Mouse (Mus musculus) neural tube, embryonic 15.5 days (tissue): ENCODE results near the gene Hspa12a. TPM values are rescaled to one million over a fixed set of nuclear protein-coding genes. Genes with fewer than 3 reads are reported as not detected.

Source experiments
- ATAC-seq: fragments of 200-750 bp; cut with Nextera tagmentation; 2 replicates; pipeline ENCODE4 v1.8.0; 2017; ENCODE audit warnings: mild to moderate bottlenecking, moderate TSS enrichment, moderate library complexity; ENCODE audit not compliant: low FRiP score
- H3K27ac ChIP-seq: fragments of 300-500 bp; sonication (generic); replicated peaks from 2 replicates; pipeline ENCODE4 v1.5.1; 2015; ENCODE audit warnings: mild to moderate bottlenecking, inconsistent platforms
- H3K27me3 ChIP-seq: fragments of 300-500 bp; sonication (generic); replicated peaks from 2 replicates; pipeline ENCODE4 v1.6.1; 2015; ENCODE audit warnings: inconsistent platforms
- H3K36me3 ChIP-seq: fragments of 300-500 bp; sonication (generic); 2 replicates; pipeline ENCODE4 v1.6.1; 2015; ENCODE audit warnings: inconsistent platforms
- H3K4me1 ChIP-seq: fragments of 300-500 bp; sonication (generic); 2 replicates; pipeline ENCODE4 v1.6.1; 2015; ENCODE audit warnings: inconsistent platforms
- H3K4me2 ChIP-seq: fragments of 300-500 bp; sonication (generic); 2 replicates; pipeline ENCODE4 v1.6.1; 2015; ENCODE audit warnings: inconsistent platforms, mild to moderate bottlenecking, moderate library complexity
- H3K4me3 ChIP-seq: fragments of 300-500 bp; sonication (generic); replicated peaks from 2 replicates; pipeline ENCODE4 v1.5.1; 2015; ENCODE audit warnings: mild to moderate bottlenecking, inconsistent platforms
- H3K9ac ChIP-seq: fragments of 300-500 bp; sonication (generic); replicated peaks from 2 replicates; pipeline ENCODE4 v1.6.1; 2015; ENCODE audit warnings: mild to moderate bottlenecking, inconsistent platforms
- H3K9me3 ChIP-seq: fragments of 300-500 bp; sonication (generic); replicated peaks from 2 replicates; pipeline ENCODE4 v1.6.1; 2016; ENCODE audit warnings: inconsistent platforms
- WGBS: fragments of 180-500 bp; shearing (Covaris S2); methylation state at CpG from one replicate; pipeline ENCODE4 v1.1.7; 2015; ENCODE audit warnings: mixed read lengths; 5-methylcytosine and 5-hydroxymethylcytosine counted together
- polyA plus RNA-seq: library from polyadenylated mRNA; unstranded; fragments of >200 nt; fragmentation: Nextera tagmentation; extraction: Ambion mirVana; gene quantifications from 2 replicates; pipeline ENCODE4 v1.2.1, GENCODE M21; 2015

Hspa12a gene
- polyA plus RNA-seq, 1 experiment from 2014 or later = 72.7 TPM

DNA sequence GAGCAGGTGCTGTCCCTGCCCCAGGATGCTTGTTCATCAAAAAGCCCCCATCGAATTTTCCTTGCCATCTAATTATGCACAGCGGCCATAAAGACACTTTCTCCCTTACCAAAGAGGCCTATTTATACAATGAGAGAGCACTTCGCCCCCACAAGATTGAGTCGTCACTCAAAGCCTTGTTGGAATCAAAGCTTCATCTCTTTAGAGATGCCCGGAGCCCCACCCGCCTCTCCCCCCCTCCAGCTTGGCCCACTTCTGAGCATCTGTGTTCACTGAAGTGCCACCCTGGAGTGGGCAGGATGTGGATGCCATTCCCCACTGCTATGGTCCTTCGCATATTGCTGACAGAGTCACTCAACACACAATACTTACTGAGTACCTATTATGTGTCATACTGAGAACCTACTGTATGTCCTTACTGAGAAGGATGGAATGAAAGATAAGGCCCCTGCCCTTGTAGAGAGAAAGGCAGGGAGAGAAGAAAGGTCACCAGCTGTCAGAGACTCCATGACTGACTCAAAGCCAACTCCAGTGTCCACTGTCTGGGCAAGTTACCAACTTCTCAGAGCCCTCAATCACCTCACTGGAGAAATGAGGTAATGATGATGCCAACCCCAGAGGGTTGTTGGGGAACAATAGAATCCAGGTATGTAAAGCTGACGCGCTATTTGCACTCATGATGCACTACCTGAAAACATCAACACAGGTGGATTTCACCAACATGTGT lies 87.2 kb downstream of the Hspa12a start:
- peaks cover 49% of the 10 kb centered on the region for H3K4me1 ChIP-seq
- H3K9me3 ChIP-seq = no peaks in the 10 kb centered on the region
- no peaks in the 10 kb centered on the region for H3K36me3 ChIP-seq
- no peak overlapping the region for H3K9ac ChIP-seq
- H3K27ac ChIP-seq = no peak overlapping the region
- ATAC-seq = no peak
- no peak overlapping the region for H3K4me2 ChIP-seq
- no peaks in the 10 kb centered on the region for H3K27me3 ChIP-seq
- 68% methylated on average over 9 of the region's 9 CpGs for WGBS
- H3K4me3 ChIP-seq = no peak overlapping the region

DNA sequence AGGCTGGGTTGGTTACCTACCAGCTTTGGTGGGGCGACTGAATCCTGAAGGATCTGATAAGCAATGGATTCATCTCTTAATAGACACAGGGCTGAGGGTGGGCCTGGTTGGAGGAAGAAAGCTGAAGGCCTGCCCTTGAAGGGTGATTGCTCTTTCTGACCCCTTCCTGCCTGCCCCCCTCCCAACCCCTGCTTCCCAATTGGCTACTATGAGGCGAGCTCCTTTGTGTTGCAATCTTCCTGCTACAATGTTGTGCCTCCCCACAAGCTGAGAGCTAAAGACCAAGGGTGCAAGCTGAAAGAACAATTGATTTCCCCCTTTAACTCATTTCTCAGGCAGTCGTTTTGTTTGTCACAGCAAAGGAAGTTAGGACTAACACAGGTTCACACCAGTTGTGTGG lies 88.6 kb downstream of the Hspa12a start:
- H3K4me3 ChIP-seq = no peak overlapping the region
- WGBS = 66% methylated on average over 3 of the region's 3 CpGs
- H3K9ac ChIP-seq = no peak overlapping the region
- no peaks in the 10 kb centered on the region for H3K36me3 ChIP-seq
- H3K4me1 ChIP-seq = peaks cover 37% of the 10 kb centered on the region
- H3K4me2 ChIP-seq = no peak overlapping the region
- no peak for ATAC-seq
- H3K27ac ChIP-seq = no peak overlapping the region
- H3K27me3 ChIP-seq = no peaks in the 10 kb centered on the region
- no peaks in the 10 kb centered on the region for H3K9me3 ChIP-seq

DNA sequence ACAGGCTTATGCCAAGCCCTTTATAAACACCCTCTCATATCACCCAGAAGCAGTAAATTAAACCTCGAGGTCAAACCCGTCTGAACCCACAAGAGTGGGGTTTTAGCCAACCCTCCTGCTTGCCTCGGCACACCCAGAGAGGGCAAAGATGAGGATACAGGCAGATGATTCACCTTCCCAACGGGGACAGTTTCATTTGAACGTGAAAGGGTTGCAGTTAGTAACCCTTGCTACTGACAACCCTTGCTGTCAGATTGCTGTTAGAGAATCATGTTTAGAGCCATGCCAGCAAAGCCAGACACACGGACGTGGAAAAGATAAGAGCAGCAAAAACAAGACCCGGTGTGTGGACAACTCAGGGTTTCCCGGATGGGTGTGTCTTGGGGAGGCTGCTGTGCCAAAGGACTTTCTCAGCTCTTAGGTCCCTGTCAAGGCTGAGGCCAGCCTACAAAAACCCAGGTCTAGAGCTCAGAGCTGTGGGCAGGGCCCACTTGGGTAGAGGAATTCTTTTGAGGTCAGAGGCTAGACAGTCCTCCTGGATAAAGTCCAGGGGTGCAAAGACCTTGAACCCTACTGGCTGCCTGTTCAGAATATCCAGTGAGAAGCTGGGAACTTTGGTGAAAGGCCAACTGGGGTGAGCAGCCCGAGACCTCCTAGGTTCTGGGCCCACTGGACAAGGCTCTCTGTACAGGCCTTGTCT lies 90.3 kb downstream of the Hspa12a start:
- 82% methylated on average over 10 of the region's 10 CpGs for WGBS
- no peak overlapping the region for H3K4me2 ChIP-seq
- H3K27ac ChIP-seq = no peak overlapping the region
- no peak overlapping the region for H3K4me3 ChIP-seq
- no peaks in the 10 kb centered on the region for H3K36me3 ChIP-seq
- ATAC-seq = no peak
- no peaks in the 10 kb centered on the region for H3K27me3 ChIP-seq
- no peak overlapping the region for H3K9ac ChIP-seq
- no peaks in the 10 kb centered on the region for H3K9me3 ChIP-seq
- H3K4me1 ChIP-seq = peaks cover 20% of the 10 kb centered on the region

- 70% methylated on average over 7 of the region's 7 CpGs for WGBS
- Histone ChIP-seq H3K4me3 (no peak overlapping the region), H3K27me3 (no peaks in the 10 kb centered on the region), H3K27ac (no peak overlapping the region), H3K36me3 (no peaks in the 10 kb centered on the region), H3K9ac (no peak overlapping the region), H3K4me1 (peaks cover 7% of the 10 kb centered on the region; the same call in 1 of the 2 replicates), H3K9me3 (no peaks in the 10 kb centered on the region), H3K4me2 (no peak overlapping the region)
- no peak for ATAC-seq
These were observed 92.6 kb downstream of the Hspa12a start for GRCm38 (mm10) chr19:58850719-58851466.

- Histone ChIP-seq H3K4me2 (no peak overlapping the region), H3K27me3 (no peaks in the 10 kb centered on the region), H3K36me3 (no peaks in the 10 kb centered on the region), H3K9me3 (no peaks in the 10 kb centered on the region), H3K27ac (no peak overlapping the region), H3K9ac (no peak overlapping the region), H3K4me3 (no peak overlapping the region), H3K4me1 (no peaks in the 10 kb centered on the region)
- no peak for ATAC-seq
- WGBS = 88% methylated on average over 13 of the region's 13 CpGs
These were observed 93.9 kb downstream of the Hspa12a start for GRCm38 (mm10) chr19:58849333-58850131.

- 82% methylated on average over 3 of the region's 3 CpGs for WGBS
- H3K4me3 ChIP-seq = no peak overlapping the region
- no peaks in the 10 kb centered on the region for H3K27me3 ChIP-seq
- H3K9ac ChIP-seq = no peak overlapping the region
- no peaks in the 10 kb centered on the region for H3K9me3 ChIP-seq
- no peak for ATAC-seq
- H3K4me2 ChIP-seq = no peak overlapping the region
- H3K36me3 ChIP-seq = no peaks in the 10 kb centered on the region
- H3K4me1 ChIP-seq = peaks cover 27% of the 10 kb centered on the region
- H3K27ac ChIP-seq = no peak overlapping the region
These were observed 99.8 kb downstream of the Hspa12a start for GRCm38 (mm10) chr19:58843606-58844005.

GRCm38 (mm10) chr19:58840721-58841271 lies 102.7 kb downstream of the Hspa12a start:
- Histone ChIP-seq H3K4me3 (no peak overlapping the region), H3K4me1 (peaks cover 31% of the 10 kb centered on the region), H3K4me2 (no peak overlapping the region), H3K27me3 (no peaks in the 10 kb centered on the region), H3K9ac (no peak overlapping the region), H3K9me3 (no peaks in the 10 kb centered on the region), H3K36me3 (no peaks in the 10 kb centered on the region), H3K27ac (peak overlapping the region; percentile 54)
- peak; percentile 21; the same call in 1 of the 2 replicates for ATAC-seq
- WGBS = 54% methylated on average over 5 of the region's 5 CpGs

DNA sequence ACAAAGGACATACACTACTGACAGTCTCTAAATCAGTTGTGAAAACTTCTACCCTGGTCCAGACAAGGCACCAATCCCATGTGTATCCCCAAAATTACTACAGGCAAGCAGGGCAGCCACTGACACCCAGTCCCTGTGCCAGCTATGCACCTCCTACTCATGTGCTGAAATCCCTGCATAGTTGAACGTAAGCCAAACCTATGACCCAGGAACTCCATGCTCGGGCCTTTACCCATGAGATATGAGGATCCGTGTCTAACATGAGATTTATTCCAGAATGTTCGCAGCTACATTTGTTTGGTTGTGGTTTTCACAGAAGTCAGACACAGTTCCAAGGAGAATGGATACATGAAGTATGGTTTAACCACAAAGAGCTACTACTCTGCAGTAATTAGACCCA lies 103.6 kb downstream of the Hspa12a start:
- Histone ChIP-seq H3K9ac (no peak overlapping the region), H3K27ac (no peak overlapping the region), H3K4me3 (no peak overlapping the region), H3K4me1 (peaks cover 31% of the 10 kb centered on the region), H3K27me3 (no peaks in the 10 kb centered on the region), H3K36me3 (no peaks in the 10 kb centered on the region), H3K4me2 (no peak overlapping the region), H3K9me3 (no peaks in the 10 kb centered on the region)
- 77% methylated on average over 4 of the region's 4 CpGs for WGBS
- ATAC-seq = no peak

DNA sequence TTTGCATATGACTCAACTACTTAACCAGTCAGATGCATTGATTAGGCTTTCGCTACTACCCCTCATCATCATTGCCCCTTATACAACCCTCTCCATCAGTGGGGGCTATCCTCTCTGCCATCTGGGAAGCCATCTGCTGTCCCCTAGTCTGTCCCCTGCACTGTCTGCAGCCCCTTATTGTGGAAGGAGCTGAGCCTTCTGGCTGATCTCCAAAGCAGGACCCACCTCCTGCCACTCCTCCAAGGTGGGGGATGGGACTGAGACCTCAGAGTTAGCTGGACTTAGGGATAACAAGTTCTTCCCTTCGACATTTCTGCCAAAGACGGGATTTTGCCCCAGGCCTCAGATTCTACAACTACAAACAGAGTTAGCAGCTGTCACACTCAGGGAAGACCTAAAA lies 104.1 kb downstream of the Hspa12a start:
- peaks cover 36% of the 10 kb centered on the region for H3K4me1 ChIP-seq
- no peak for ATAC-seq
- WGBS = 53% methylated on average over 3 of the region's 3 CpGs

GRCm38 (mm10) chr19:58838706-58839105 lies 104.7 kb downstream of the Hspa12a start:
- ATAC-seq = no peak
- H3K4me2 ChIP-seq = no peak overlapping the region
- WGBS = 66% methylated on average over 9 of the region's 9 CpGs
- H3K9ac ChIP-seq = no peak overlapping the region
- no peak overlapping the region for H3K4me3 ChIP-seq
- H3K9me3 ChIP-seq = no peaks in the 10 kb centered on the region
- no peaks in the 10 kb centered on the region for H3K36me3 ChIP-seq
- H3K27ac ChIP-seq = no peak overlapping the region
- H3K4me1 ChIP-seq = peaks cover 42% of the 10 kb centered on the region
- H3K27me3 ChIP-seq = no peaks in the 10 kb centered on the region

More for the DNA sequence above, 104.1 kb downstream of the Hspa12a start:
- H3K9me3 ChIP-seq = no peaks in the 10 kb centered on the region
- H3K9ac ChIP-seq = no peak overlapping the region
- no peak overlapping the region for H3K27ac ChIP-seq
- H3K27me3 ChIP-seq = no peaks in the 10 kb centered on the region
- H3K36me3 ChIP-seq = no peaks in the 10 kb centered on the region
- no peak overlapping the region for H3K4me2 ChIP-seq
- H3K4me3 ChIP-seq = no peak overlapping the region

DNA sequence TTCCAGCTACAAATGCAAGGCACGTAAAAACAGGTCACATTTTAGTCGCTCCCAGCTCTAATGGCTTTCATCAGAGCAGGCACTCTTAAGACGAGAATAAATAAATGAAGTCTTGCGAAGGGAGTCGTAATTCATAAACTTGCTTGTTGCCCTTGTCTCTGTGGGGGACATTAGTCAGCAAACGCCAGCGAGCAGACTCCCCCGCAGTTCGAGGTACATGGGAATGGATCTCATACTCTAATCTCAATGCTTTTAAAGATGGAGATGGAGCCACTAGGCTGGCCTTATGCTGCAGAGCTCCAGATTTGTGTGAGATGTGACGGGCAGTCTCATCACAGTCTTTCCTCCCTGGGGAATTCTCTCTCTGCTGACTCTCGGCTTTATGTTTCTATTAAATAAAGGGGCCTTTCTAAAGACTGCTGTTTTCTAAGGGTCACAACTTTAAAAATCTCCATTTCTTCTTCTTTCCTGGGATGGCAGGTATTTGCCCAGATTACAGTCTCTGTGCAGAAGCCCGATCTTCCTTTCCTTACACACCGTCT lies 109.7 kb downstream of the Hspa12a start:
- 26% methylated on average over 13 of the region's 13 CpGs for WGBS
- peaks cover 57% of the 10 kb centered on the region for H3K4me1 ChIP-seq

More for the DNA sequence above, 109.7 kb downstream of the Hspa12a start:
- no peaks in the 10 kb centered on the region for H3K36me3 ChIP-seq
- H3K9me3 ChIP-seq = no peaks in the 10 kb centered on the region
- H3K27me3 ChIP-seq = no peaks in the 10 kb centered on the region
- peak overlapping the region; percentile 56 for H3K27ac ChIP-seq
- no peak overlapping the region for H3K4me3 ChIP-seq
- H3K4me2 ChIP-seq = no peak overlapping the region
- no peak overlapping the region for H3K9ac ChIP-seq
- ATAC-seq = no peak
